23 mouse cellular contexts compared by ENCODE assay signal in genomic region chr15:99120814-99121213, GRCm38 (mm10). TPM values are rescaled to one million over a fixed set of nuclear protein-coding genes. Genes with fewer than 3 reads are reported as not detected.
DNase-seq lines count a peak whose midpoint lies in the region; ATAC-seq and TF ChIP-seq lines count a peak whose summit lies in the region.
"Had no signal": no experiment of that assay in that cellular context is flagged by ENCODE, and none has a peak within 500 bp of the region (broad histone marks: within the 10 kb centered on the region; RNA-seq: fewer than 3 reads in every experiment).

No protein-coding gene starts in this region.

- peak overlapping the region; percentile 5; the same call in 1 of the 2 replicates for H3K4me3 ChIP-seq in heart, embryonic 12.5 days
- H3K4me3 ChIP-seq in kidney, embryonic 14.5 days (ENCODE audit: low read length): no peak overlapping the region
- H3K4me3 ChIP-seq in kidney, adult 2 months (ENCODE audit: insufficient read depth, low read depth, low read length): no peak overlapping the region
- H3K4me3 ChIP-seq in midbrain, embryonic 11.5 days (ENCODE audit: low read depth, low read length): no peak overlapping the region
- H3K4me3 ChIP-seq in midbrain, postnatal 0 days (ENCODE audit: low read depth, low read length): no peak overlapping the region
- H3K4me3 ChIP-seq: embryonic facial prominence, embryonic 13.5 days; limb, embryonic 13.5 days; midbrain, embryonic 15.5 days had no signal

- TF ChIP-seq CTCF in kidney, adult 2 months (conservative IDR thresholded peaks at IDR 0.05; ENCODE audit: insufficient read depth, insufficient read length, low read depth, low read length): no peak
- no peak for TF ChIP-seq CTCF in midbrain, postnatal 0 days (IDR thresholded peaks at IDR 0.05)

- intact Hi-C loops in heart, postnatal 10 days (cut with DNase I): no loop called here

- H3K27me3 ChIP-seq in heart, embryonic 12.5 days (replicated peaks): no peaks in the 10 kb centered on the region
- no peaks in the 10 kb centered on the region for H3K27me3 ChIP-seq in kidney, embryonic 14.5 days (ENCODE audit: control insufficient read depth, insufficient read depth, low read length)
- H3K27me3 ChIP-seq in kidney, adult 2 months (replicated peaks; ENCODE audit: control insufficient read depth, insufficient read depth, low read length): no peaks in the 10 kb centered on the region
- no peaks in the 10 kb centered on the region for H3K27me3 ChIP-seq in midbrain, embryonic 11.5 days (ENCODE audit: control insufficient read depth, insufficient read depth, low read length)
- H3K27me3 ChIP-seq in midbrain, postnatal 0 days (ENCODE audit: insufficient read depth, low read length): no peaks in the 10 kb centered on the region
- H3K27me3 ChIP-seq: midbrain, embryonic 15.5 days; Patski had no signal

- no peak for DNase-seq in heart, postnatal 10 days
- no peak for DNase-seq in kidney, adult 2 months
- DNase-seq in midbrain, embryonic 11.5 days (ENCODE audit: low spot score, missing footprints): peak; percentile 88
- no peak for DNase-seq in midbrain, postnatal 0 days (ENCODE audit: low spot score)
- DNase-seq in adrenal gland, adult 8-10 months: no peak
- DNase-seq: adrenal gland, postnatal 25 days; B cell, adult 2 months; cerebellum, adult 18-20 months; heart, postnatal 4 days; kidney, postnatal 10 days; lung, adult 18-20 months; lung, postnatal 36 days; thymus, postnatal 4 days had no signal

- H3K27ac ChIP-seq in heart, embryonic 12.5 days (ENCODE audit: poor library complexity, severe bottlenecking): peak overlapping the region; percentile 60; the same call in 1 of the 2 replicates
- no peak overlapping the region for H3K27ac ChIP-seq in kidney, embryonic 14.5 days (ENCODE audit: low read depth, low read length)
- no peak overlapping the region for H3K27ac ChIP-seq in kidney, adult 2 months (ENCODE audit: insufficient read depth, low read depth, low read length)
- no peak overlapping the region for H3K27ac ChIP-seq in midbrain, embryonic 11.5 days (ENCODE audit: low read depth, low read length)
- no peak overlapping the region for H3K27ac ChIP-seq in midbrain, postnatal 0 days (ENCODE audit: low read depth, low read length)
- H3K27ac ChIP-seq: embryonic facial prominence, embryonic 13.5 days; limb, embryonic 13.5 days; midbrain, embryonic 15.5 days had no signal

- H3K9ac ChIP-seq in heart, embryonic 12.5 days: peak overlapping the region; percentile 50; the same call in 1 of the 2 replicates
- H3K9ac ChIP-seq in kidney, embryonic 14.5 days (ENCODE audit: low read depth, low read length): 0 out of 2 replicates have a peak overlapping the region, but pooled peaks have one; percentile 7
- no peak overlapping the region for H3K9ac ChIP-seq in midbrain, embryonic 11.5 days (ENCODE audit: low read length)
- no peak overlapping the region for H3K9ac ChIP-seq in midbrain, postnatal 0 days (replicated peaks; ENCODE audit: low read length, poor library complexity, severe bottlenecking)
- H3K9ac ChIP-seq: limb, embryonic 13.5 days; midbrain, embryonic 15.5 days had no signal

- no peaks in the 10 kb centered on the region for H3K36me3 ChIP-seq in heart, embryonic 12.5 days
- H3K36me3 ChIP-seq in kidney, embryonic 14.5 days (ENCODE audit: control insufficient read depth, insufficient read depth, low read length): no peaks in the 10 kb centered on the region
- no peaks in the 10 kb centered on the region for H3K36me3 ChIP-seq in kidney, adult 2 months (ENCODE audit: control insufficient read depth, insufficient read depth, low read length)
- no peaks in the 10 kb centered on the region for H3K36me3 ChIP-seq in midbrain, embryonic 11.5 days (ENCODE audit: control insufficient read depth, insufficient read depth, low read length)
- H3K36me3 ChIP-seq in midbrain, postnatal 0 days (ENCODE audit: insufficient read depth, low read length): no peaks in the 10 kb centered on the region
- H3K36me3 ChIP-seq: embryonic facial prominence, embryonic 13.5 days; limb, embryonic 13.5 days; midbrain, embryonic 15.5 days had no signal

- H3K4me1 ChIP-seq in heart, embryonic 12.5 days (replicated peaks): peaks cover 24% of the 10 kb centered on the region
- H3K4me1 ChIP-seq in kidney, embryonic 14.5 days (ENCODE audit: control insufficient read depth, insufficient read depth, low read length): peaks cover 10% of the 10 kb centered on the region; the same call in 1 of the 2 replicates
- no peaks in the 10 kb centered on the region; the same call in 1 of the 2 replicates for H3K4me1 ChIP-seq in kidney, adult 2 months (ENCODE audit: control insufficient read depth, insufficient read depth, low read length)
- H3K4me1 ChIP-seq in midbrain, embryonic 11.5 days (ENCODE audit: control insufficient read depth, insufficient read depth, low read length): no peaks in the 10 kb centered on the region; the same call in 1 of the 2 replicates
- no peaks in the 10 kb centered on the region for H3K4me1 ChIP-seq in midbrain, postnatal 0 days (ENCODE audit: insufficient read depth, low read length)
- H3K4me1 ChIP-seq: embryonic facial prominence, embryonic 13.5 days had no signal

- WGBS in heart, embryonic 12.5 days: 8% methylated on average over 11 of the region's 11 CpGs
- 6% methylated on average over 11 of the region's 11 CpGs for WGBS in kidney, embryonic 14.5 days
- 31% methylated on average over 11 of the region's 11 CpGs for WGBS in kidney, adult 2 months
- WGBS in midbrain, embryonic 11.5 days: 15% methylated on average over 11 of the region's 11 CpGs
- WGBS in midbrain, postnatal 0 days: 15% methylated on average over 11 of the region's 11 CpGs

- H3K4me2 ChIP-seq in heart, embryonic 12.5 days: peak overlapping the region; percentile 49
- H3K4me2 ChIP-seq in kidney, embryonic 14.5 days (replicated peaks; ENCODE audit: low read depth, low read length): peak overlapping the region; percentile 34
- H3K4me2 ChIP-seq in midbrain, embryonic 11.5 days: no peak overlapping the region
- no peak overlapping the region for H3K4me2 ChIP-seq in midbrain, postnatal 0 days (ENCODE audit: low read depth, low read length, poor library complexity, severe bottlenecking)
- H3K4me2 ChIP-seq: embryonic facial prominence, embryonic 13.5 days; limb, embryonic 13.5 days; midbrain, embryonic 15.5 days had no signal

- no peak for ATAC-seq in heart, embryonic 12.5 days (ENCODE audit: insufficient number of reproducible peaks, low FRiP score)
- peak; percentile 72 for ATAC-seq in kidney, embryonic 14.5 days (ENCODE audit: low FRiP score, low TSS enrichment)
- ATAC-seq in midbrain, embryonic 11.5 days (ENCODE audit: low FRiP score): no peak
- no peak for ATAC-seq in midbrain, postnatal 0 days (ENCODE audit: low FRiP score)
- ATAC-seq: activated CD4-positive, CD25-positive, alpha-beta regulatory T cell, adult 4 months; inflammation-experienced regulatory T-cells, adult 6 months; midbrain, embryonic 15.5 days; Patski had no signal

- no peak for TF ChIP-seq POLR2A in kidney, adult 2 months (IDR thresholded peaks at IDR 0.05; ENCODE audit: low read depth, low read length)

- H3K9me3 ChIP-seq in heart, embryonic 12.5 days (replicated peaks): no peaks in the 10 kb centered on the region
- H3K9me3 ChIP-seq in kidney, embryonic 14.5 days (ENCODE audit: control insufficient read depth, low read length): no peaks in the 10 kb centered on the region
- no peaks in the 10 kb centered on the region for H3K9me3 ChIP-seq in midbrain, embryonic 11.5 days (ENCODE audit: control insufficient read depth, low read length)
- no peaks in the 10 kb centered on the region for H3K9me3 ChIP-seq in midbrain, postnatal 0 days (ENCODE audit: low read length)
- H3K9me3 ChIP-seq: embryonic facial prominence, embryonic 13.5 days; limb, embryonic 13.5 days; midbrain, embryonic 15.5 days had no signal

RNA-seq across cellular contexts. Expression of gene Spats2, which starts 4.9 kb away (rescaled TPM):
- polyA plus RNA-seq in heart, embryonic 12.5 days (2016; fragmentation: Nextera tagmentation; extraction: Ambion mirVana): 57.2 and 58.5 TPM in 2 replicates
- 10 to 100 TPM; 16.7 to 18.8 TPM for total RNA-seq in heart, postnatal 10 days (2021)
- 51.5 and 55.2 TPM in 2 replicates for polyA plus RNA-seq in kidney, embryonic 14.5 days (2014; fragmentation: Nextera tagmentation; extraction: Ambion mirVana)
- polyA plus RNA-seq in kidney, adult 2 months (2012; rRNA removed): 8.6 and 10.0 TPM in 2 replicates
- polyA plus RNA-seq in midbrain, embryonic 11.5 days (2014; fragmentation: Nextera tagmentation; extraction: Ambion mirVana): 58.8 and 65.6 TPM in 2 replicates
- 27.8 and 31.8 TPM in 2 replicates for total RNA-seq in midbrain, postnatal 0 days (2014; rRNA removed)
- 17.7 and 19.5 TPM in 2 replicates for polyA plus RNA-seq in midbrain, postnatal 0 days (2015; fragmentation: Nextera tagmentation; extraction: Ambion mirVana)
- total RNA-seq in adrenal gland, adult 8-10 months (2022): 10 to 100 TPM; 13.9 to 20.1 (median 17.6) TPM
- polyA plus RNA-seq: activated CD4-positive, CD25-positive, alpha-beta regulatory T cell, adult 4 months had no signal

RNA-seq across cellular contexts. Expression of gene Dnajc22, which starts 27.8 kb away (rescaled TPM):
- polyA plus RNA-seq in heart, embryonic 12.5 days (2016; fragmentation: Nextera tagmentation; extraction: Ambion mirVana): 1.2 TPM in 2 replicates
- total RNA-seq in heart, postnatal 10 days (2021): under 1 TPM; 0.37 to 0.98 TPM
- 5.4 and 7.1 TPM in 2 replicates for polyA plus RNA-seq in kidney, embryonic 14.5 days (2014; fragmentation: Nextera tagmentation; extraction: Ambion mirVana)
- polyA plus RNA-seq in kidney, adult 2 months (2012; rRNA removed): 49.9 and 53.4 TPM in 2 replicates
- polyA plus RNA-seq in midbrain, embryonic 11.5 days (2014; fragmentation: Nextera tagmentation; extraction: Ambion mirVana): 0.46 and 0.50 TPM in 2 replicates
- total RNA-seq in midbrain, postnatal 0 days (2014; rRNA removed): 0.61 and 0.88 TPM in 2 replicates
- 1.3 and 1.6 TPM in 2 replicates for polyA plus RNA-seq in midbrain, postnatal 0 days (2015; fragmentation: Nextera tagmentation; extraction: Ambion mirVana)
- 1 to 10 TPM in 2 of 4 experiments, under 1 TPM in 2; 0.37 to 1.6 (median 1.2) TPM for total RNA-seq in adrenal gland, adult 8-10 months (2022)
- polyA plus RNA-seq: activated CD4-positive, CD25-positive, alpha-beta regulatory T cell, adult 4 months; inflammation-experienced regulatory T-cells, adult 6 months had no signal

RNA-seq across cellular contexts. Expression of gene C1ql4, which starts 33.2 kb away (rescaled TPM):
- 0.34 and 0.46 TPM in 2 replicates for polyA plus RNA-seq in heart, embryonic 12.5 days (2016; fragmentation: Nextera tagmentation; extraction: Ambion mirVana)
- not detected for total RNA-seq in heart, postnatal 10 days (2021)
- polyA plus RNA-seq in kidney, embryonic 14.5 days (2014; fragmentation: Nextera tagmentation; extraction: Ambion mirVana): 0.43 and 1.3 TPM in 2 replicates
- polyA plus RNA-seq in kidney, adult 2 months (2012; rRNA removed): 0.44 and 0.61 TPM in 2 replicates
- 5.0 and 6.2 TPM in 2 replicates for polyA plus RNA-seq in midbrain, embryonic 11.5 days (2014; fragmentation: Nextera tagmentation; extraction: Ambion mirVana)
- total RNA-seq in midbrain, postnatal 0 days (2014; rRNA removed): 17.7 and 21.1 TPM in 2 replicates
- 8.5 and 9.2 TPM in 2 replicates for polyA plus RNA-seq in midbrain, postnatal 0 days (2015; fragmentation: Nextera tagmentation; extraction: Ambion mirVana)
- total RNA-seq in adrenal gland, adult 8-10 months (2022): not detected
- total RNA-seq: adrenal gland, postnatal 25 days; gastrocnemius, adult 8-10 months; left cerebral cortex, adult 8-10 months had no signal
- polyA plus RNA-seq: activated CD4-positive, CD25-positive, alpha-beta regulatory T cell, adult 4 months; inflammation-experienced regulatory T-cells, adult 6 months; limb, embryonic 13.5 days had no signal

RNA-seq across cellular contexts. Expression of gene Troap, which starts 46.4 kb away (rescaled TPM):
- polyA plus RNA-seq in heart, embryonic 12.5 days (2016; fragmentation: Nextera tagmentation; extraction: Ambion mirVana): 27.2 and 28.0 TPM in 2 replicates
- total RNA-seq in heart, postnatal 10 days (2021): 1 to 10 TPM; 6.5 to 6.7 TPM
- 27.3 and 31.7 TPM in 2 replicates for polyA plus RNA-seq in kidney, embryonic 14.5 days (2014; fragmentation: Nextera tagmentation; extraction: Ambion mirVana)
- 0.29 and 0.33 TPM in 2 replicates for polyA plus RNA-seq in kidney, adult 2 months (2012; rRNA removed)
- polyA plus RNA-seq in midbrain, embryonic 11.5 days (2014; fragmentation: Nextera tagmentation; extraction: Ambion mirVana): 19.7 and 27.2 TPM in 2 replicates
- total RNA-seq in midbrain, postnatal 0 days (2014; rRNA removed): 1.6 and 4.1 TPM in 2 replicates
- 1.4 and 2.1 TPM in 2 replicates for polyA plus RNA-seq in midbrain, postnatal 0 days (2015; fragmentation: Nextera tagmentation; extraction: Ambion mirVana)
- total RNA-seq in adrenal gland, adult 8-10 months (2022): 1 to 10 TPM in 1 of 4 experiments, under 1 TPM in 3; 0.22 to 2.3 (median 0.67) TPM
- total RNA-seq: gastrocnemius, adult 8-10 months had no signal

Comparison
In these comparisons a context has a peak if more than half of its experiments do, and no peak if none do; other contexts are left out.
1. H3K4me2 ChIP-seq: peak in heart, embryonic 12.5 days (single experiment) and kidney, embryonic 14.5 days (single experiment); none in midbrain, embryonic 11.5 days (single experiment) and midbrain, postnatal 0 days (single experiment).
2. H3K9ac ChIP-seq: peak in heart, embryonic 12.5 days (single experiment) and kidney, embryonic 14.5 days (single experiment); none in midbrain, embryonic 11.5 days (single experiment) and midbrain, postnatal 0 days (single experiment).